Mouse (Mus musculus): ENCODE measurements around the gene Prr23a1. TPM values are rescaled to one million over a fixed set of nuclear protein-coding genes. Genes with fewer than 3 reads are reported as not detected.

Prr23a1 gene
- total RNA-seq, 2 experiments from 2014 or later, result not detected

Other genes with a start within 250 kb of the Prr23a1 start
- gene Mrps22, start 240.8 kb upstream of the Prr23a1 start, total RNA-seq (2021), result 10 to 100 TPM; 27.8 to 32.3 TPM
- not detected for gene Prr23a2, start 14.0 kb downstream of the Prr23a1 start, total RNA-seq (2021)
- not detected for gene Prr23a3, start 22.3 kb downstream of the Prr23a1 start, total RNA-seq (2021)
- not detected for gene 7420426K07Rik, start 60.6 kb downstream of the Prr23a1 start, total RNA-seq (2021)
- under 1 TPM; 0.81 to 0.82 TPM for gene Foxl2, start 112.8 kb downstream of the Prr23a1 start, total RNA-seq (2021)
- gene Faim, start 143.9 kb downstream of the Prr23a1 start, total RNA-seq (2021), result 10 to 100 TPM; 55.0 to 60.5 TPM
- gene Gm1123, start 193.2 kb downstream of the Prr23a1 start, total RNA-seq (2021), result under 1 TPM in 1 of 2 experiments, not detected in 1; 0.40 TPM

All from layer of hippocampus, postnatal 25 days (tissue).